In genomic region chr5:142673082-142673481, GRCm38 (mm10) we compare ENCODE assay signal across 9 mouse cellular contexts. TPM values are rescaled to one million over a fixed set of nuclear protein-coding genes. Genes with fewer than 3 reads are reported as not detected.
DNase-seq lines count a peak whose midpoint lies in the region; TF ChIP-seq lines count a peak whose summit lies in the region.
"Had no signal": no experiment of that assay in that cellular context is flagged by ENCODE, and none has a peak within 500 bp of the region (broad histone marks: within the 10 kb centered on the region; RNA-seq: fewer than 3 reads in every experiment).

No protein-coding gene starts in this region.

- no peak for TF ChIP-seq POLR2A in embryonic fibroblast, embryonic 13.5 days (IDR thresholded peaks at IDR 0.05; ENCODE audit: low read depth, low read length)

- 25% methylated on average over 5 of the region's 5 CpGs for WGBS in midbrain, embryonic 10.5 days

- H3K36me3 ChIP-seq in midbrain, embryonic 10.5 days, result peaks cover 32% of the 10 kb centered on the region

- peak; percentile 32 to 52 for DNase-seq in layer of hippocampus, postnatal 10 days (ENCODE audit: low spot score in 2 of 2)
- DNase-seq in layer of hippocampus, postnatal 36 days, result no peak
- peak; percentile 27 for DNase-seq in R1 (ENCODE audit: low read depth, low spot score)
- DNase-seq in midbrain, embryonic 10.5 days (ENCODE audit: low spot score), result peak; percentile 40
- no peak for DNase-seq in thymus, postnatal 14 days
- DNase-seq in heart, postnatal 10 days, result no peak
- no peak for DNase-seq in spleen, postnatal 36 days (ENCODE audit: low spot score in 2 of 2)

- no peak overlapping the region for H3K4me3 ChIP-seq in embryonic fibroblast, embryonic 13.5 days (ENCODE audit: insufficient read depth, low read length)
- no peak overlapping the region for H3K4me3 ChIP-seq in midbrain, embryonic 10.5 days
- H3K4me3 ChIP-seq: stomach, embryonic 15.5 days had no signal

- H3K9me3 ChIP-seq in midbrain, embryonic 10.5 days (replicated peaks), result no peaks in the 10 kb centered on the region
- H3K9me3 ChIP-seq: stomach, embryonic 15.5 days had no signal

- H3K4me1 ChIP-seq in embryonic fibroblast, embryonic 13.5 days (ENCODE audit: control insufficient read depth, insufficient read depth, low read length), result no peaks in the 10 kb centered on the region
- peaks cover 12% of the 10 kb centered on the region for H3K4me1 ChIP-seq in midbrain, embryonic 10.5 days

- H3K27me3 ChIP-seq in midbrain, embryonic 10.5 days (ENCODE audit: low read depth, poor library complexity, severe bottlenecking), result no peaks in the 10 kb centered on the region
- H3K27me3 ChIP-seq: stomach, embryonic 15.5 days had no signal

- intact Hi-C loops in heart, postnatal 10 days (cut with DNase I), result loop anchor here (1.0 kb wide), 1 partner anchor 45 kb away; no protein-coding TSS in a partner anchor

- H3K27ac ChIP-seq in embryonic fibroblast, embryonic 13.5 days (ENCODE audit: insufficient read depth, low read length), result no peak overlapping the region
- H3K27ac ChIP-seq in midbrain, embryonic 10.5 days (replicated peaks), result peak overlapping the region; percentile 62
- H3K27ac ChIP-seq: stomach, embryonic 15.5 days had no signal

- peak; percentile 63; the same call in 1 of the 2 replicates for TF ChIP-seq CTCF in embryonic fibroblast, embryonic 13.5 days (IDR thresholded peaks at IDR 0.05; ENCODE audit: borderline replicate concordance, insufficient read depth, low read length)

RNA-seq across cellular contexts. Expression of gene Slc29a4, which starts 19.2 kb away (rescaled TPM):
- total RNA-seq in layer of hippocampus, postnatal 10 days (2021), result 10 to 100 TPM; 84.1 to 93.2 TPM
- 10 to 100 TPM; 49.2 to 50.3 TPM for total RNA-seq in layer of hippocampus, postnatal 36 days (2021)
- polyA plus RNA-seq in embryonic fibroblast, embryonic 13.5 days (2011; ENCODE audit: insufficient read length, low read depth, missing spikeins), result 0.39 and 1.3 TPM in 2 replicates
- 22.8 and 32.6 TPM in 2 replicates for polyA plus RNA-seq in midbrain, embryonic 10.5 days (2016; fragmentation: Nextera tagmentation; extraction: Ambion mirVana)
- 1 to 10 TPM; 1.1 to 1.5 TPM for total RNA-seq in heart, postnatal 10 days (2021)

RNA-seq across cellular contexts. Expression of gene Wipi2, which starts 45.6 kb away (rescaled TPM):
- 10 to 100 TPM; 71.1 to 74.5 TPM for total RNA-seq in layer of hippocampus, postnatal 10 days (2021)
- total RNA-seq in layer of hippocampus, postnatal 36 days (2021), result 100 to 1,000 TPM; 102 to 103 TPM
- 56.8 and 59.9 TPM in 2 replicates for polyA plus RNA-seq in embryonic fibroblast, embryonic 13.5 days (2011; ENCODE audit: insufficient read length, low read depth, missing spikeins)
- polyA plus RNA-seq in midbrain, embryonic 10.5 days (2016; fragmentation: Nextera tagmentation; extraction: Ambion mirVana), result 56.2 and 60.9 TPM in 2 replicates
- 10 to 100 TPM; 39.0 to 39.3 TPM for total RNA-seq in heart, postnatal 10 days (2021)

Comparison
In these comparisons a context has a peak if more than half of its experiments do, and no peak if none do; other contexts are left out.
1. DNase-seq: peak in layer of hippocampus, postnatal 10 days (2 of 2), R1 (single experiment) and midbrain, embryonic 10.5 days (single experiment); none in layer of hippocampus, postnatal 36 days (0 of 2), thymus, postnatal 14 days (single experiment), heart, postnatal 10 days (0 of 2) and spleen, postnatal 36 days (0 of 2).
2. RNA of gene Slc29a4, which starts 19.2 kb away (total RNA-seq): 84.1 to 93.2 TPM in layer of hippocampus, postnatal 10 days and 49.2 to 50.3 TPM in layer of hippocampus, postnatal 36 days; 1.1 to 1.5 TPM in heart, postnatal 10 days; every median in the first group is over 10 times any median in the second.